Mouse (Mus musculus) naive thymus-derived CD4-positive, alpha-beta T cell, adult 2 months (primary cell): ENCODE data around the gene Gm49425.

Experiments
- DNase-seq: peaks from one replicate; pipeline ENCODE4 v3.0.0-alpha.2; 2011; ENCODE audit warnings: low read depth

Gm49425 gene

DNA sequence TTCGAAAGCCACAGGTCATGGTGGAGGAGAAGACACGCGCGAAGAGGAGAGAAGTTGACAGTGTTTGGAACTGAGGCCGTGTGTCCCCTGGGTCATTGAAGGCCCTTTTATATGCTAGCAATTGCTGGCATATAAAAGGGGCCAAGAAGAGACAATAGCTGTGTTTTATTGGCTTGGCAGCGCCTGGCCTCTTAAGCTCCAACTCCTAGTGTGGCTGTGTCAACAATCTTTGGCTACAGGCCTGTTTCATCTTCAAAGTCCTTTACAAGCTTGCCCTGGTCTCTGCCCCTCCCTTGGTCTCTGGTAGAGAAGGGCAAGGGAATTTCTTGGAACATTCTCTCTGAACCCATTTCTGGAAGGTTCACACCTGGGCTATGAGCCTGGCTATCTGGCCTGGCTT, 25.6 kb downstream of the Gm49425 start, which contains the start of gene Krt83:
TSS of gene Krt83 (minus strand) at position 82 of the 400 bp plus-strand sequence.
- no peak for DNase-seq

DNA sequence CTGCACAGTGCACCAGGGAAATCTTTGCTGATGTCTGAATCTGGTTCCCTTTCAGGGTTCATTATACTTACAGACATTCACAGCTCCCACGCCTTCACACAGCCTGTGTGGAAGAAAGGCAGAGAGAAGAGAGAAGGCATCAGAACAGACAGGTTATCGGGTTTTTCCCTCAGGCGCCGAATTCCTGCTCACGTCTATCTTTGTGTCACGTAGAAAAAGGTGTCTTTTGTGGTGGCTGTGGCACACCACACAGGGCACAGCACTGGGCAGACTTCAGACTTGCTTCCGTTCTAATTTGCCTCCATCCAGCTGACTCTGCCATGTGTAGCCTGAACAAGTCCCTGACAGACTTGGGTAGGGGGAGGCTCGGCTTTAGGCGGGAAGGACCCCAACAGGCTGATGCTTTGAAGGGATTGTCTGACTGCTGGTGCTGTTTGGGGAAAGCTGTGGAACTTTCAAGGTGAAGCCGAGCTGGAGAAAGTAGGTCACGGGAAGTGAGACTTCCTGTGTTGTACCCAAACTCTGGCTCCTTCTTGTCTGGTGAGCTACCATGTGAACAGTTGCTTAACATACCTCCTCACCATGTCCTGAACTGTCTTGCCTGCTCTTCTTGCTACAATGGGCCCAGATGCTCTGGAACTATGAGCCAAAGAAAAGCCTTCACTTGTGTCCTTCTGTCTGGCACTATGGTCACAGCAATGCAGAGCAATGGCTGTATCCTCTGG, 31.0 kb downstream of the Gm49425 start:
- DNase-seq = peak; percentile 28

DNA sequence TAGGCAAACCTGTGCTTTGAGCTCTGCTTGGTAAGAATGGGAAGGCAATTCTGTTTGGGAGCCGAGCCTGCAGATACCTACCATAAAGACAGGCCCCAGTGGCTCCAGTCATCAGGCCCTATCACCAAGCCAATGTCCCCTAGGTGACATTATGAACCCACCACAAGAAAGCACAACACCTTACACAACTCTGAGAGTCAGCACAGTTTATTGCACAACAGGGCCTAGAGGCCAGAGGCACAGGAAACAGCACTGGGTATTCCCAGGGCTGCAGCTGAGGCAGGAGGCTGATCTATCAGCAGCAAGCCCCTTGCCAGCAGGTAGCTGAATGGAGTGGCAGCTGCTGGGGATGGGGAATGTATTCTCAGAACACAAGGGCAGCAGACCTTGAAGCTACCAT, 32.1 kb downstream of the Gm49425 start:
- no peak for DNase-seq

DNA sequence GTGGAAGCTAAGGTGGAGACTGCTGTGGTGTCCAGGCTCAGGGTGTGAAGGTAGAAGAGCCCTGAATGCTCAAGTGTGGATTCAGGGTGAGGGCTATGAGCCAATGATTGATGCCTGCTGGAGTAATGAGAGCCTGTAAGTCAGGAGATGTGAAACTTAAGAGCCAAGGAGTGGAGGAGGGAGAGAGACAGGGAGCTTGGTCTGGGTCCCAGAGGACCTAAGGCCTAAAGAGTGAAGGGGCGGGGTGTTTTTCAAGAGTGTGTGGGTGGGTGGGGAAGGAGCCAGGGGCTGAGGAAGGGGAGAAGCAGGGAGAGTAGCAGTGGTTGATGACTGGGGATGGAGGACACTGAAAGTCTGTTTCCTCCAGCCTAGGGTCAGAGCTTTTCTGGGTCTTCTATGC, 33.4 kb downstream of the Gm49425 start:
- DNase-seq = no peak

DNA sequence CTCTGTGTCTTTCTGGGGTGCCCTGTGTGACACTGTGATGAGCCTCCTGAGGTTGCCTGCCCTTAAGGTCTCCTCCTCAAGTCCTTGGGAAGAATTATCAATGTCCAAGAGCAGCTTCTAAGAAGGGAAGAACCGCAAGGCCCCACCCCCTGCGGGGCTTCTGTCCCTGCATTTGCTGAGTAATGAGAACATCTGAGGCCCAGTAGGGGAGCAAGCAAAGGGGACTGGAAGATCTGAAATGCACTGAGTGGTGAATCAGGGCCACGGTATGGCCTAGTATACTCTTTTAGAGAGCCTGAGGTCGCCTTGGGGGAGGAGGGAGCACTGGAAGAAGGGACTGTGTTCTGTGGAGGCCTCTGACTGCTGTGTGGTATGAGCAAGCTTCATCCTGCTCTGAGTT, 35.0 kb downstream of the Gm49425 start:
- DNase-seq = no peak

DNA sequence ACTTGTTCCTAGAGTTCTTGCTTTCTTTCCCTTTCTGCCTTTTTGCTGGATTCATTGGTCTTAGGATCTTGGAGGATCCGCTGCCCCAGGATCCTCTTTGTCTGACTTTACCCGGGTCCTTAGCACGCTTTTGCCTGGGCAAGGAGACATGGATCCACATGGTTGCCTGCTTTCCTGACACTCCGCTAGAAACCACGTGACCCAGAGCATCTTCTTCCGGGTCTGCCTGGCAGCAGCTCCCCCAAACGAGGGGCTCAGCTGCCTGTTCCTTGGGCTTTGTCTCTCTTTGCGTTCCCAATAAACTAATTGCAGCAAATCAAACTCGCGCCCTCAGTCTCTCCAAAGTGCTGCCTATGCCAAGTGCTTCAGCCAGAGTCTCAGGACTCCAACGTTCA, 37.4 kb downstream of the Gm49425 start:
- DNase-seq = no peak

DNA sequence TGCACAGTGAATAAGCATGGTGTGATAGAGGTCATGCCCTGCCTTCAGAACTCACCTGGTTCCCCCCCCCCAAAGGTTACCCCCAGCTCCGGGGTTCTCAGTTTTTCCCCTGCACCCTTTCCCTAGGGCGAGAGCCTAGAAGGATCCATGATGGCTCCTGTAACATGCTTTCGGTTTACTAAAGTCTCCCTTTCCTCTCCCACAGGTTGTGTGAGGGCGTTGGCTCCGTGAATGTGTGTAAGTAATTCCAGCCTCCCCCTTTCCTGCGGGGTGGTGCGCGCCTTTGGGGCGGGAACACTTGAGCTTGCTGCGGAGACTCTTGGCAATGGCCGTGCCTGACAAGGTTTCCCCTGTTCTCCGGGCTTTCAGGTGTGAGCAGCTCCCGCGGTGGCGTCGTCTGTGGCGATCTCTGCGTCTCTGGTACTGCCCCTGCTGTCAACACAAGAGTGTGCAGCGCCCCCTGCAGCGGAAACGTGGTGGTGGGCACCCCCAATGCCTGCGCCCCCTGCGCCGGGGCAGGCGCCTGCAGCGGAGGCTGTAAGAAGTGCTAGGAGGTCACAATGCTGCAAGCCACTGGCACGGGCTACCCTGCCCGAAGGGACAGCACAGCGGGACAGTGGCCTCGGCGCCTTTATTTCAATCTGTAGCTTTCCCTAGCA, 37.9 kb downstream of the Gm49425 start:
- DNase-seq = peak; percentile 33

DNA sequence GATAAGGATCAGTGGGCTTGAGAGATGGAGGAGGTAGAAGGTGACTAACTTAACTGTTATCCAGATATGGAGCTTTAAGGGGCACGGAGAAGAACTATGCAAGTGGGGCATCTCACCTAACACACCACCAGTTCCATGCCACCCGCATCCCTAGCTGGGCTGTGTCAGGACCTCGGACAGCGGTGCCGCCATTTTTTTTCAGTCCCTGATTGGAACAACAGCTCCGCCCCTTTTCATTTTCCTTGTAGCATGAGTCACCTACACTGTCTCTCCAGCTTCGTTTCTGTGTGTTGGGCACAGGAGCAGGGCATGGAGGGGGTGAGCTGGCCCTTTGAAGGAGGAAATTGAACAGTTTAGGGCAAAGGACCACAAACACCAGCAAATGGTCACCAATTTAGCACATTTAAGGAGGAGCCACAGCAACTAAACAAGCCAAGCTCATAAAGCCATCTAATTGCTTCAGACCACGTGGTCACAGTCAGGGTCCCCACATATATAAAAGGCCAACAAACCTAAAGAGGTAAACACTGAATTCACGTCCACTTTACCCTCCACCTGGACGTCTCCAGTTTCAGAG, 44.0 kb downstream of the Gm49425 start, which contains the start of gene Krt86:
TSS of gene Krt86 (plus strand) at position 527 of the 577 bp plus-strand sequence.
- no peak for DNase-seq

DNA sequence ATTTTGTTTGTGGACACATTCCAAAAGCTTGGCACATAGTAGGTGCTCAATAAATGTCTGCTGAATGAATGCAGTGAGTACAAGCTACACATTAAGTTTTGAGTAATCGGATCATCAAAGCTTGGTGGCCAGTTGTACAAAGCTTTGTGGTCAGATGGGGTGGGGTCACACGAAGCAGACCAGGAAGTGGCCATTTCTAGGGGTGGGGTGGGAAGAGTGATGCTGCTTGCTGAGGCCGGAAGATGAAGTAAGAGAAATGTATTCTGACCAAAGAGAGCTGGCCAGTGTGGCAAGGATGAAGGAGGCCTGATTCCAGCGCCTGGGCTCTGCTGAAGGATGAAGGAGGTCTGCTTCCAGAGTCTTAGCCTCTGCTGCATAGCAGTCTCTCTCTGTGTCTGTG, 48.0 kb downstream of the Gm49425 start:
- DNase-seq = no peak
